Mouse (Mus musculus) ES-Bruce4 (cell line): ENCODE results near the gene Fam155a. TPM values are rescaled to one million over a fixed set of nuclear protein-coding genes. Genes with fewer than 3 reads are reported as not detected.
A peak's percentile ranks its signal among the peaks of the same experiment; 100 is the strongest.
"Not testable (repeated sequence)": the region's sequence is repeated elsewhere in the genome, so short reads cannot be mapped to it uniquely, and the experiment has no call there.

Source experiments
- H3K27ac ChIP-seq: 2 replicates; pipeline ENCODE4 v1.5.1; 2012; ENCODE audit warnings: low read length, inconsistent platforms; ENCODE audit not compliant: insufficient read depth
- H3K27me3 ChIP-seq: 2 replicates; pipeline ENCODE4 v1.6.1; 2012; ENCODE audit warnings: mild to moderate bottlenecking, low read length, inconsistent platforms; ENCODE audit not compliant: control insufficient read depth, poor library complexity, insufficient read depth, severe bottlenecking
- H3K36me3 ChIP-seq: 2 replicates; pipeline ENCODE4 v1.6.1; 2012; ENCODE audit warnings: inconsistent platforms, mild to moderate bottlenecking, low read length, moderate library complexity; ENCODE audit not compliant: control insufficient read depth, poor library complexity, insufficient read depth, severe bottlenecking
- H3K4me1 ChIP-seq: one replicate; pipeline ENCODE4 v1.8.1; 2011; ENCODE audit warnings: low read length; ENCODE audit not compliant: control insufficient read depth, insufficient read depth
- H3K4me3 ChIP-seq: 2 replicates; pipeline ENCODE4 v1.5.1; 2011; ENCODE audit warnings: low read depth, mild to moderate bottlenecking, low read length
- H3K9ac ChIP-seq: 2 replicates; pipeline ENCODE4 v1.6.1; 2012; ENCODE audit warnings: low read depth, mild to moderate bottlenecking, inconsistent platforms; ENCODE audit not compliant: poor library complexity, severe bottlenecking
- H3K9me3 ChIP-seq: replicated peaks from 2 replicates; pipeline ENCODE4 v1.6.1; 2012; ENCODE audit warnings: mild to moderate bottlenecking, low read length, inconsistent platforms; ENCODE audit not compliant: control insufficient read depth, poor library complexity, insufficient read depth, severe bottlenecking
- CTCF ChIP-seq: IDR thresholded peaks from one replicate; pipeline ENCODE4 v1.8.1; 2011; ENCODE audit warnings: low read depth, low read length
- EP300 ChIP-seq: IDR thresholded peaks from 2 replicates; pipeline ENCODE4 v1.6.1; 2011; ENCODE audit warnings: low read depth, low read length; ENCODE audit not compliant: insufficient read depth
- POLR2A ChIP-seq: IDR thresholded peaks from one replicate; pipeline ENCODE4 v1.8.1; 2011; ENCODE audit warnings: low read length; ENCODE audit not compliant: insufficient read depth
- polyA plus RNA-seq: library from polyadenylated mRNA; stranded (reverse); fragments of >200 nt; gene quantifications from 2 replicates; pipeline ENCODE4 v1.2.4, GENCODE M21; 2011; ENCODE audit warnings: low read depth; ENCODE audit not compliant: missing spikeins, insufficient read depth, insufficient read length

Gene Fam155a
- polyA plus RNA-seq = not detected in 2 replicates

DNA sequence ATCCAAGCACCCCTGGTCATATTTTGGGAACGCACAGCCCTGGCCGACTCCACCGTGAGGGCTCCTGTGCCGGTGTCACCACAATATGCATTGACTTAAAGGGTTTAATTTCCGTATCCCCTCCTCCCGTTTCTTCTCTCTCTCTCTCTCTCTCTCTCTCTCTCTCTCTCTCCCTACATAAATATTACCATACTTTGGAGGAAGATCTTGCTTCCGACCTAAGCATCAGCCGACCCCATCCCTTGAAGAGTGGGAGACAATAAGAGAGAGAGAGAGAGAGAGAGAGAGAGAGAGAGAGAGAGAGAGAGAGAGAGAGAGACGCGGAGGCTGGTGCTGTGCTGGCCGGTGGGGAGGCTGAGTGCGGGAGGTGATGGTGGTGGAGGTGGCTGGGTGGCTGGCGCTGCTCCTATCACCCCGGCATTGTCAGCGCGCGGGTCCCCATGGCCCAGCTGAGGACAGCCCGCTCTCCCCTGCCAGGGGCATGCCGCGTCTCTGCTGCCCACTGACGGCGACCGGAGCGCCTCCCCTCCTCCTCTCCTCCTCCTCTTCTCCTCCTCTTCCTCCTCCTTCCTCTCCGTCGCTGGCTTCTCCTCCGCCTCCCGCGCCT lies at the start of gene Fam155a:
Fam155a (minus strand) TSS at position 163 of the 607 bp plus-strand sequence.
- peak within 1 kb of the TSS; percentile 62 for H3K4me3 ChIP-seq
- H3K9ac ChIP-seq = peak within 1 kb of the TSS; percentile 35; the same call in 1 of the 2 replicates
- H3K27ac ChIP-seq = no peak within 1 kb of the TSS
- peaks cover 25% of the 10 kb centered on the region for H3K27me3 ChIP-seq
- TF ChIP-seq CTCF = no peak
- TF ChIP-seq POLR2A = no peak
- no peak for TF ChIP-seq EP300
- H3K9me3 ChIP-seq = no peaks in the 10 kb centered on the region; the same call in 1 of the 2 replicates
- no peaks in the 10 kb centered on the region for H3K36me3 ChIP-seq
- no peaks in the 10 kb centered on the region for H3K4me1 ChIP-seq

DNA sequence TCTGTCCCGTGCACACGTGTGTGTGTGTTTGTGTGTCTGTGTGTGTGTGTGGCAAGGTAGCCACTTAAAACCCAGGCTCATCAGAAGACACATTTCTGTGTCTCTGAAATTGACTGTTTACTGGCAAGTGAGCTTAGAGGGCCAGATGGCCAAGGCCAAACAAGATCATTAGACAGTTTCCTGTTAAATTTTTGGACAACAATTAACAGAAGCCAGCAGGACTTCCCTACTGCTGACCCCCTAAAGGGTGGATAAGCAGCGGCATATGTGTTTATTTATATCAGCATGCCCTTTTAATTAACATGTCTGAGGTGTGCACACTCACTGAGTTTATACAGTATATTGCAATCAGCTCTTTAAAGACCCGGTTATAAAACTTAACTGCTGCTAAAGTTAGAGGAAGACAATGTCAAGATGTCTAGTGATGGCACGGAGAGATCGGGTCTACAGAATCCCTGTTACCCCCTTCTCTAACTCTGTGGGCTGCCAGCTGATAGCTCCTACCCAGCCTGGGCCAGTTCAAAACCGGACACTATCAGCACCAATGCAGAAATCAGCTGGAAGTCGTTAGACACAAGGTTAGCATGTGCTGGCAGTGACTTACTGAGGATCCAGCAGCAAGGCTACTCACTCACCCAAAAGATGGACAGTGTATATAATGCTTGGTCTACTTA lies 42.4 kb upstream of the Fam155a start:
- no peak overlapping the region for H3K4me3 ChIP-seq
- H3K27ac ChIP-seq = no peak overlapping the region
- peaks cover 3% of the 10 kb centered on the region; the same call in 1 of the 2 replicates for H3K9me3 ChIP-seq
- H3K36me3 ChIP-seq = no peaks in the 10 kb centered on the region
- TF ChIP-seq POLR2A (no peak), EP300 (no peak), CTCF (no peak)
- H3K9ac ChIP-seq = no peak overlapping the region
- no peaks in the 10 kb centered on the region for H3K27me3 ChIP-seq
- no peaks in the 10 kb centered on the region for H3K4me1 ChIP-seq

- no peak overlapping the region for H3K4me3 ChIP-seq
- peaks cover 5% of the 10 kb centered on the region; the same call in 1 of the 2 replicates for H3K9me3 ChIP-seq
- H3K27ac ChIP-seq = no peak overlapping the region
- H3K9ac ChIP-seq = no peak overlapping the region
- no peaks in the 10 kb centered on the region for H3K27me3 ChIP-seq
- no peaks in the 10 kb centered on the region for H3K36me3 ChIP-seq
- no peak for TF ChIP-seq CTCF
- TF ChIP-seq EP300 = no peak
- TF ChIP-seq POLR2A = no peak
- H3K4me1 ChIP-seq = no peaks in the 10 kb centered on the region
Observed at GRCm38 (mm10) chr8:9810955-9811530, 40.1 kb upstream of the Fam155a start.

DNA sequence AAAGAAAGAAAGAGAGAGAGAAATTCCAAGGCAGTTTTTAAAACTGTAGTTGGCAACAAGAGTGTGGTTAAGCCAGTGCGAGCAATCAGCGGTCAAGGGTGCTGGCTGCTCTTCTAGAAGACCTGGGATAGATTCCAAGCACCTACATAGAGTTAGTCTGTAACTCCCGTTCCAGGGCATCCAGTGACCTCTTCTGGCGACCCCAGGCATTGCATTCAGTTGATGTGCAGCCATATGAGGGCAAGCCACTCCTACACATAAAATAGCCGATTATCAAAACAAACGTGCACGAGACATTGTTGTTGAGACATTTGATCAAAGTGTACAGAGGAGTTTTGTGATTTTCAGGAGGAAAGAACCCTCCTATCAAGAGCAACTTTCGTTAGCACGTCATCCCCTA lies 37.6 kb upstream of the Fam155a start:
- TF ChIP-seq EP300 (no peak), POLR2A (no peak), CTCF (peak; percentile 28)
- Histone ChIP-seq H3K4me3 (no peak overlapping the region), H3K27me3 (no peaks in the 10 kb centered on the region), H3K27ac (no peak overlapping the region), H3K9ac (no peak overlapping the region), H3K9me3 (peaks cover 5% of the 10 kb centered on the region; the same call in 1 of the 2 replicates), H3K4me1 (no peaks in the 10 kb centered on the region), H3K36me3 (no peaks in the 10 kb centered on the region)

DNA sequence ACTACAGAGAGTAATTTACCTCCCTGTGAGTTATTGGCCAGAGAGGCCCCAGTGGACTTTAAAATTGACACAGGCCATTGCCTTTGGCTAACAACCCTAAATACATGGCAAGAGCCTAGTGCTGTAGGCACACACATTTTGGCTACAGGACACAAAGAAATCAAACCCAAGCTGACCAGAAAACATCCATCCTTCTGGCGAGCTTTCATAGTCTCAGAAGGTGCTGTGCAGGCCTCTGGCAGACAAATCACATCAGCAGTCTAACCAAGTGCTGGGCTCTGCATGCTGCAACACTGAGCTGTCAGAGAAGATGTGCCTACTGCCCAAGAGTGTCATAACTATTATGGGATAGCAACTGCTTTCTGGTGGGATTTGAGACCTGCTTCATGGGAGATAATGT lies 34.7 kb upstream of the Fam155a start:
- no peak overlapping the region for H3K9ac ChIP-seq
- no peaks in the 10 kb centered on the region for H3K36me3 ChIP-seq
- no peak overlapping the region for H3K4me3 ChIP-seq
- H3K27me3 ChIP-seq = no peaks in the 10 kb centered on the region
- no peaks in the 10 kb centered on the region for H3K4me1 ChIP-seq
- TF ChIP-seq EP300 (no peak), POLR2A (no peak), CTCF (no peak)
- H3K9me3 ChIP-seq = peaks cover 5% of the 10 kb centered on the region; the same call in 1 of the 2 replicates
- no peak overlapping the region for H3K27ac ChIP-seq

DNA sequence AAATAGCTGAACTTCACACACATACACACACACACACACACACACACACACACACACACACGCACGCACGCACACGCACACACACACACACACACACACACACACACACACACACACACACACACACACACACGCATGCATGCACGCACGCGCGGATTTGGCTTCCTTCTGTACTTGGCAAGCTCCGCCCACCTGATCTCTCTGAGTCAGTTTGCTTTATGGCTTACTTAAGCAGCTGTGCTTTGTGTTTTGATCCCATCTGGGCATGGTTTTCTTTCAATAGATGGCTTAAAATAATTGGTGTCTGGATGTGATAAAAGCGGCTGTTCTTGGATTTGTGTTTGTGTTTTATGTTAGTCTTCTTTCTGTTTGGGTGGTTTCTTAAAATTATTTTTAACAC lies 29.4 kb upstream of the Fam155a start:
- H3K36me3 ChIP-seq, H3K4me3 ChIP-seq: not testable (repeated sequence)

More for the DNA sequence above, 29.4 kb upstream of the Fam155a start:
- not testable (repeated sequence) for H3K9me3 ChIP-seq, H3K4me1 ChIP-seq, H3K27me3 ChIP-seq, H3K27ac ChIP-seq, H3K9ac ChIP-seq
